ENCODE assay signal across 11 mouse cellular contexts in genomic region chr3:9449261-9450007, GRCm38 (mm10).
DNase-seq lines count a peak whose midpoint lies in the region; ATAC-seq and TF ChIP-seq lines count a peak whose summit lies in the region.
"Had no signal": no experiment of that assay in that cellular context is flagged by ENCODE, and none has a peak within 500 bp of the region (broad histone marks: within the 10 kb centered on the region; RNA-seq: fewer than 3 reads in every experiment).

No protein-coding gene starts in this region.

- intact Hi-C loops in left cerebral cortex, adult 2 months (cut with DNase I): no loop called here

- no peaks in the 10 kb centered on the region for H3K9me3 ChIP-seq in heart, embryonic 11.5 days (replicated peaks; ENCODE audit: control insufficient read depth, low read length)
- no peaks in the 10 kb centered on the region for H3K9me3 ChIP-seq in forebrain, postnatal 0 days (ENCODE audit: low read length)
- H3K9me3 ChIP-seq in midbrain, embryonic 13.5 days: no peaks in the 10 kb centered on the region
- no peaks in the 10 kb centered on the region for H3K9me3 ChIP-seq in kidney, embryonic 15.5 days (replicated peaks)
- H3K9me3 ChIP-seq: liver, embryonic 15.5 days had no signal

- H3K4me3 ChIP-seq in heart, embryonic 11.5 days (ENCODE audit: low read depth, low read length): no peak overlapping the region
- H3K4me3 ChIP-seq in forebrain, postnatal 0 days (ENCODE audit: low read depth, low read length): no peak overlapping the region
- no peak overlapping the region for H3K4me3 ChIP-seq in midbrain, embryonic 13.5 days (replicated peaks)
- no peak overlapping the region for H3K4me3 ChIP-seq in left cerebral cortex, adult 2 months
- no peak overlapping the region for H3K4me3 ChIP-seq in kidney, embryonic 15.5 days (replicated peaks)
- H3K4me3 ChIP-seq: liver, embryonic 15.5 days had no signal

- H3K4me1 ChIP-seq in heart, embryonic 11.5 days (ENCODE audit: control insufficient read depth, insufficient read depth, low read length): peaks cover 8% of the 10 kb centered on the region; the same call in 1 of the 2 replicates
- H3K4me1 ChIP-seq in forebrain, postnatal 0 days (ENCODE audit: insufficient read depth): no peaks in the 10 kb centered on the region
- H3K4me1 ChIP-seq in midbrain, embryonic 13.5 days (replicated peaks): peaks cover 12% of the 10 kb centered on the region
- no peaks in the 10 kb centered on the region for H3K4me1 ChIP-seq in kidney, embryonic 15.5 days
- H3K4me1 ChIP-seq: liver, embryonic 15.5 days had no signal

- peak overlapping the region; percentile 63 for H3K27ac ChIP-seq in heart, embryonic 11.5 days (ENCODE audit: low read depth, low read length)
- H3K27ac ChIP-seq in forebrain, postnatal 0 days (ENCODE audit: low read depth, low read length): no peak overlapping the region
- H3K27ac ChIP-seq in midbrain, embryonic 13.5 days: peak overlapping the region; percentile 74
- no peak overlapping the region for H3K27ac ChIP-seq in left cerebral cortex, adult 2 months
- H3K27ac ChIP-seq in kidney, embryonic 15.5 days: no peak overlapping the region
- H3K27ac ChIP-seq: liver, embryonic 15.5 days had no signal

- TF ChIP-seq CTCF in forebrain, postnatal 0 days (IDR thresholded peaks at IDR 0.05; ENCODE audit: low read depth): no peak
- no peak for TF ChIP-seq CTCF in left cerebral cortex, adult 2 months (IDR thresholded peaks at IDR 0.05)

- H3K4me2 ChIP-seq in heart, embryonic 11.5 days: no peak overlapping the region
- no peak overlapping the region for H3K4me2 ChIP-seq in forebrain, postnatal 0 days (ENCODE audit: low read depth)
- no peak overlapping the region for H3K4me2 ChIP-seq in midbrain, embryonic 13.5 days (replicated peaks)
- H3K4me2 ChIP-seq in kidney, embryonic 15.5 days: no peak overlapping the region
- H3K4me2 ChIP-seq: liver, embryonic 15.5 days had no signal

- ATAC-seq in heart, embryonic 11.5 days (replicated peaks; ENCODE audit: insufficient number of reproducible peaks, low FRiP score, low TSS enrichment): no peak
- peak; percentile 20; the same call in 1 of the 2 replicates for ATAC-seq in forebrain, postnatal 0 days
- peak; percentile 92 for ATAC-seq in midbrain, embryonic 13.5 days
- no peak for ATAC-seq in kidney, embryonic 15.5 days (replicated peaks; ENCODE audit: low FRiP score)

- no peak overlapping the region for H3K9ac ChIP-seq in heart, embryonic 11.5 days (ENCODE audit: low read depth, low read length)
- no peak overlapping the region for H3K9ac ChIP-seq in forebrain, postnatal 0 days
- no peak overlapping the region for H3K9ac ChIP-seq in midbrain, embryonic 13.5 days (replicated peaks)
- no peak overlapping the region for H3K9ac ChIP-seq in kidney, embryonic 15.5 days
- H3K9ac ChIP-seq: liver, embryonic 15.5 days had no signal

- DNase-seq in heart, adult 8-10 months (ENCODE audit: low spot score): no peak
- DNase-seq in 416B (ENCODE audit: low read depth): peak; percentile 21
- DNase-seq in forebrain, postnatal 0 days: no peak
- no peak for DNase-seq in left cerebral cortex, adult 2 months (ENCODE audit: extremely low spot score in 1 of 2, low spot score in 2 of 2)
- DNase-seq in adrenal gland, adult (ENCODE audit: inconsistent age in 2 of 2, low spot score in 1 of 2): no peak
- DNase-seq: cerebellum, adult 8-10 months; gastrocnemius, postnatal 36 days had no signal

- 46% methylated on average over 7 of the region's 7 CpGs for WGBS in heart, embryonic 11.5 days (ENCODE audit: insufficient replicate concordance)
- WGBS in forebrain, postnatal 0 days: 50% methylated on average over 7 of the region's 7 CpGs
- 39% methylated on average over 7 of the region's 7 CpGs for WGBS in midbrain, embryonic 13.5 days
- WGBS in kidney, embryonic 15.5 days: 76% methylated on average over 7 of the region's 7 CpGs

- no peaks in the 10 kb centered on the region for H3K27me3 ChIP-seq in heart, embryonic 11.5 days (ENCODE audit: control insufficient read depth, insufficient read depth, low read length)
- H3K27me3 ChIP-seq in forebrain, postnatal 0 days (ENCODE audit: insufficient read depth, low read length): no peaks in the 10 kb centered on the region
- no peaks in the 10 kb centered on the region for H3K27me3 ChIP-seq in midbrain, embryonic 13.5 days
- H3K27me3 ChIP-seq in kidney, embryonic 15.5 days: no peaks in the 10 kb centered on the region
- H3K27me3 ChIP-seq: liver, embryonic 15.5 days had no signal

- peaks cover 4% of the 10 kb centered on the region for H3K36me3 ChIP-seq in heart, embryonic 11.5 days (ENCODE audit: control insufficient read depth, insufficient read depth, low read length)
- H3K36me3 ChIP-seq in forebrain, postnatal 0 days (ENCODE audit: insufficient read depth): peaks cover 25% of the 10 kb centered on the region
- H3K36me3 ChIP-seq in midbrain, embryonic 13.5 days: peaks cover 15% of the 10 kb centered on the region
- H3K36me3 ChIP-seq in kidney, embryonic 15.5 days: peaks cover 37% of the 10 kb centered on the region
- H3K36me3 ChIP-seq: liver, embryonic 15.5 days had no signal

Comparison
In these comparisons a context has a peak if more than half of its experiments do, and no peak if none do; other contexts are left out.
1. ATAC-seq: peak in forebrain, postnatal 0 days (single experiment) and midbrain, embryonic 13.5 days (single experiment); none in heart, embryonic 11.5 days (single experiment) and kidney, embryonic 15.5 days (single experiment).
2. H3K27ac ChIP-seq: peak in heart, embryonic 11.5 days (single experiment) and midbrain, embryonic 13.5 days (single experiment); none in forebrain, postnatal 0 days (single experiment), left cerebral cortex, adult 2 months (single experiment) and kidney, embryonic 15.5 days (single experiment).